In the genomic region with DNA sequence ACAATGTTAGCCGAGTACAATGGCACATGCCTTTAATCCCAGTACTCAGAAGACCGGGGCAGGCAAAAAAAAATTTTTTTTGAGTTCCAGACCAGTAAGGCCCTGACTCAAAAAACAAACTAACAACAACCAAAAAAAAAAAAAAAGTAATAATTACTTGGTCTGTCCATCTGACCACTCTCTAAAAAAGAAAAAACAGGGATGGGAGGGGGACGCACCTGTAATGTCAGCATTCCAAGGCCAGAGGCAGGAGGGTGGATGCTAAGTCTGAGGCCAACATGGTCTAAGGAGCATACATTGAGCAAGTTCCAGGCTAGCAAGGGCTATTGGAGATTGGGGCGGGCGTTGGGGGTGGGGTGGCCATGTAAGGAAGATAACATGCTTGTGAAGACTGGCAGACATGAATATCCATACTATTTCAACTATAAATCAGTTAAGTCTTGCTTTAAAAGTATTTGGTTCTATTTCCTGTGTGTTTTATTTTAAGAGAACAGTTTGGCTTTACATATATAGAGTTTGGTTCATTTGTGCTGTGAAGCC, we compare ENCODE assay signal across 11 mouse cellular contexts. TPM values are rescaled to one million over a fixed set of nuclear protein-coding genes. Genes with fewer than 3 reads are reported as not detected.
A peak's percentile ranks its signal among the peaks of the same experiment; 100 is the strongest.
DNase-seq lines count a peak whose midpoint lies in the region; ATAC-seq and TF ChIP-seq lines count a peak whose summit lies in the region.
"Had no signal": no experiment of that assay in that cellular context is flagged by ENCODE, and none has a peak within 500 bp of the region (broad histone marks: within the 10 kb centered on the region; RNA-seq: fewer than 3 reads in every experiment).

No protein-coding gene starts in this region.

- no peak overlapping the region for H3K27ac ChIP-seq in heart, embryonic 11.5 days (ENCODE audit: low read depth, low read length)
- H3K27ac ChIP-seq in CH12.LX (ENCODE audit: insufficient read depth, low read depth), result no peak overlapping the region
- H3K27ac ChIP-seq in forebrain, embryonic 13.5 days, result no peak overlapping the region
- H3K27ac ChIP-seq in liver, embryonic 15.5 days (replicated peaks), result no peak overlapping the region

- in situ Hi-C loops in CH12.LX (cut with MboI; ENCODE audit: low pct_ligation_motif_present, low pct_unique_long_range_greater_than_20kb, low sequenced_read_pairs), result no loop called here

- DNase-seq in heart, postnatal 25 days (ENCODE audit: low spot score), result no peak
- DNase-seq in CH12.LX (ENCODE audit: extremely low read depth), result no peak
- no peak for DNase-seq in left cerebral cortex, postnatal 10 days (ENCODE audit: extremely low spot score in 1 of 2, low spot score in 2 of 2)
- no peak for DNase-seq in frontal cortex, postnatal 14 days (ENCODE audit: low spot score in 2 of 2)
- no peak for DNase-seq in ovary, adult 18-20 months (ENCODE audit: low spot score)
- DNase-seq: kidney, postnatal 4 days; lung, postnatal 4 days had no signal

- ATAC-seq in heart, embryonic 11.5 days (replicated peaks; ENCODE audit: insufficient number of reproducible peaks, low FRiP score, low TSS enrichment), result no peak
- no peak for ATAC-seq in forebrain, embryonic 13.5 days
- no peak for ATAC-seq in liver, embryonic 15.5 days (ENCODE audit: insufficient read depth)

- peak overlapping the region; percentile 83 for H3K4me2 ChIP-seq in heart, embryonic 11.5 days
- peak overlapping the region; percentile 81 for H3K4me2 ChIP-seq in CH12.LX (ENCODE audit: insufficient read depth, low read depth, poor library complexity, severe bottlenecking)
- peak overlapping the region; percentile 77 for H3K4me2 ChIP-seq in forebrain, embryonic 13.5 days
- H3K4me2 ChIP-seq in liver, embryonic 15.5 days, result peak overlapping the region; percentile 77

- dilution Hi-C loops in CH12.LX (cut with MboI; ENCODE audit: extremely low pct_ligation_motif_present, extremely low pct_unique_long_range_greater_than_20kb, low sequenced_read_pairs), result no loop called here

- peaks cover 16% of the 10 kb centered on the region for H3K79me2 ChIP-seq in CH12.LX (replicated peaks; ENCODE audit: control insufficient read depth, extremely low read depth, insufficient read depth, poor library complexity, severe bottlenecking)

- TF ChIP-seq RAD21 in CH12.LX (IDR thresholded peaks at IDR 0.05; ENCODE audit: low read depth, low read length), result no peak

- H3K27me3 ChIP-seq in heart, embryonic 11.5 days (ENCODE audit: control insufficient read depth, insufficient read depth, low read length), result no peaks in the 10 kb centered on the region
- H3K27me3 ChIP-seq in CH12.LX (replicated peaks), result no peaks in the 10 kb centered on the region
- no peaks in the 10 kb centered on the region for H3K27me3 ChIP-seq in forebrain, embryonic 13.5 days
- H3K27me3 ChIP-seq in liver, embryonic 15.5 days, result no peaks in the 10 kb centered on the region

- TF ChIP-seq POLR2A in CH12.LX (IDR thresholded peaks at IDR 0.05; ENCODE audit: low read depth, low read length), result no peak

- WGBS in heart, embryonic 11.5 days (ENCODE audit: insufficient replicate concordance), result 77% methylated on average over 5 of the region's 5 CpGs
- WGBS in forebrain, embryonic 13.5 days, result 89% methylated on average over 5 of the region's 5 CpGs
- 61% methylated on average over 5 of the region's 5 CpGs for WGBS in liver, embryonic 15.5 days (ENCODE audit: insufficient replicate concordance)

- 0 out of 2 replicates have a peak, but pooled peaks cover 4% of the 10 kb centered on the region for H3K4me1 ChIP-seq in heart, embryonic 11.5 days (ENCODE audit: control insufficient read depth, insufficient read depth, low read length)
- H3K4me1 ChIP-seq in CH12.LX (ENCODE audit: control insufficient read depth in 1 of 2, insufficient read depth in 2 of 2), result peaks cover 0 to 19% of the 10 kb centered on the region in 2 experiments; a peak in 3 of 4 replicates
- peaks cover 10% of the 10 kb centered on the region for H3K4me1 ChIP-seq in forebrain, embryonic 13.5 days
- H3K4me1 ChIP-seq in liver, embryonic 15.5 days (replicated peaks), result peaks cover 22% of the 10 kb centered on the region

- no peak overlapping the region for H3K4me3 ChIP-seq in heart, embryonic 11.5 days (ENCODE audit: low read depth, low read length)
- H3K4me3 ChIP-seq in CH12.LX (replicated peaks in 1 of 3; ENCODE audit: low read depth in 2 of 3, low read length in 2 of 3, poor library complexity in 1 of 3), result peak overlapping the region in 1 of 3 experiments; percentile 75
- peak overlapping the region; percentile 95 for H3K4me3 ChIP-seq in forebrain, embryonic 13.5 days
- peak overlapping the region; percentile 92 for H3K4me3 ChIP-seq in liver, embryonic 15.5 days (replicated peaks)

- TF ChIP-seq CTCF in CH12.LX (conservative IDR thresholded peaks at IDR 0.05 in 1 of 2, IDR thresholded peaks at IDR 0.05 in 1 of 2; ENCODE audit: low read depth in 2 of 2, low read length in 2 of 2), result no peak

- intact Hi-C loops in heart, postnatal 25 days (cut with DNase I), result no loop called here
- intact Hi-C loops in left cerebral cortex, postnatal 10 days (cut with DNase I), result no loop called here

- no peaks in the 10 kb centered on the region for H3K9me3 ChIP-seq in heart, embryonic 11.5 days (replicated peaks; ENCODE audit: control insufficient read depth, low read length)
- H3K9me3 ChIP-seq in CH12.LX (replicated peaks; ENCODE audit: low read length), result no peaks in the 10 kb centered on the region
- no peaks in the 10 kb centered on the region for H3K9me3 ChIP-seq in forebrain, embryonic 13.5 days (replicated peaks)
- H3K9me3 ChIP-seq in liver, embryonic 15.5 days (replicated peaks), result no peaks in the 10 kb centered on the region

- H3K36me3 ChIP-seq in heart, embryonic 11.5 days (ENCODE audit: control insufficient read depth, insufficient read depth, low read length), result no peaks in the 10 kb centered on the region
- no peaks in the 10 kb centered on the region for H3K36me3 ChIP-seq in CH12.LX (replicated peaks in 1 of 2; ENCODE audit: control insufficient read depth in 1 of 2, insufficient read depth in 1 of 2, low read length in 1 of 2)
- H3K36me3 ChIP-seq in forebrain, embryonic 13.5 days (ENCODE audit: poor library complexity, severe bottlenecking), result no peaks in the 10 kb centered on the region
- H3K36me3 ChIP-seq in liver, embryonic 15.5 days (replicated peaks), result no peaks in the 10 kb centered on the region

- H3K9ac ChIP-seq in heart, embryonic 11.5 days (ENCODE audit: low read depth, low read length), result no peak overlapping the region
- no peak overlapping the region for H3K9ac ChIP-seq in CH12.LX (ENCODE audit: insufficient read depth, low read depth)
- no peak overlapping the region for H3K9ac ChIP-seq in forebrain, embryonic 13.5 days
- H3K9ac ChIP-seq in liver, embryonic 15.5 days, result no peak overlapping the region

- TF ChIP-seq EP300 in CH12.LX (IDR thresholded peaks at IDR 0.05; ENCODE audit: low read length), result no peak

TF ChIP-seq in CH12.LX, 34 proteins besides CTCF, POLR2A, EP300 and RAD21 (continues in another document):
- no peak for TF ChIP-seq JUN (IDR thresholded peaks at IDR 0.05; ENCODE audit: insufficient read depth, low read depth, low read length)
- TF ChIP-seq USF1 (IDR thresholded peaks at IDR 0.05; ENCODE audit: low read depth, low read length), result no peak
- TF ChIP-seq NELFE (IDR thresholded peaks at IDR 0.05; ENCODE audit: low read depth, low read length), result no peak
- TF ChIP-seq MAX (IDR thresholded peaks at IDR 0.05; ENCODE audit: low read length), result no peak
- TF ChIP-seq ZNF384 (IDR thresholded peaks at IDR 0.05; ENCODE audit: low read depth, low read length), result peak; percentile 74
- TF ChIP-seq JUND (conservative IDR thresholded peaks at IDR 0.05; ENCODE audit: low read depth, low read length), result no peak
- no peak for TF ChIP-seq MEF2A (IDR thresholded peaks at IDR 0.05; ENCODE audit: borderline replicate concordance, low read depth, low read length)

RNA-seq across cellular contexts. Expression of a gene that starts 1.3 kb away (rescaled TPM):
- not detected in 2 replicates for polyA plus RNA-seq in heart, embryonic 11.5 days (2014; fragmentation: Nextera tagmentation; extraction: Ambion mirVana)
- total RNA-seq in heart, postnatal 25 days (2021), result not detected
- total RNA-seq in CH12.LX (2012; rRNA removed) (0.68 and 2.3 TPM in 2 replicates), CH12.LX (2014; rRNA removed) (not detected in 2 replicates)
- polyA plus RNA-seq in CH12.LX (2012; ENCODE audit: insufficient read length, low read depth), result not detected in 2 replicates
- polyA plus RNA-seq in forebrain, embryonic 13.5 days (2015; fragmentation: Nextera tagmentation; extraction: Ambion mirVana), result 0.93 TPM in 1 of 2 replicates, not detected in the other
- not detected in 2 replicates for polyA plus RNA-seq in liver, embryonic 15.5 days (2015; fragmentation: Nextera tagmentation; extraction: Ambion mirVana)
- total RNA-seq in left cerebral cortex, postnatal 10 days (2021), result not detected
- polyA plus RNA-seq: spleen, adult 2 months had no signal

RNA-seq across cellular contexts. Expression of a gene that starts 1.6 kb away (rescaled TPM):
- polyA plus RNA-seq in heart, embryonic 11.5 days (2014; fragmentation: Nextera tagmentation; extraction: Ambion mirVana), result 12.4 and 13.8 TPM in 2 replicates
- total RNA-seq in heart, postnatal 25 days (2021), result 1 to 10 TPM; 3.9 to 4.5 TPM
- total RNA-seq in CH12.LX (2012; rRNA removed) (10.2 and 12.2 TPM in 2 replicates), CH12.LX (2014; rRNA removed) (34.1 and 40.3 TPM in 2 replicates)
- 18.7 and 19.2 TPM in 2 replicates for polyA plus RNA-seq in CH12.LX (2012; ENCODE audit: insufficient read length, low read depth)
- 27.3 and 27.7 TPM in 2 replicates for polyA plus RNA-seq in forebrain, embryonic 13.5 days (2015; fragmentation: Nextera tagmentation; extraction: Ambion mirVana)
- 7.5 and 9.1 TPM in 2 replicates for polyA plus RNA-seq in liver, embryonic 15.5 days (2015; fragmentation: Nextera tagmentation; extraction: Ambion mirVana)
- 10 to 100 TPM in 1 of 2 experiments, 1 to 10 TPM in 1; 9.3 to 10.4 TPM for total RNA-seq in left cerebral cortex, postnatal 10 days (2021)

RNA-seq across cellular contexts. Expression of a gene that starts 48.0 kb away (rescaled TPM):
- polyA plus RNA-seq in heart, embryonic 11.5 days (2014; fragmentation: Nextera tagmentation; extraction: Ambion mirVana), result 64.4 and 67.6 TPM in 2 replicates
- 10 to 100 TPM; 41.8 to 45.6 TPM for total RNA-seq in heart, postnatal 25 days (2021)
- 61.0 and 68.5 TPM in 2 replicates for total RNA-seq in CH12.LX (2012; rRNA removed)
- 134 and 152 TPM in 2 replicates for total RNA-seq in CH12.LX (2014; rRNA removed)
- polyA plus RNA-seq in CH12.LX (2012; ENCODE audit: insufficient read length, low read depth), result 132 and 136 TPM in 2 replicates
- polyA plus RNA-seq in forebrain, embryonic 13.5 days (2015; fragmentation: Nextera tagmentation; extraction: Ambion mirVana), result 83.8 and 86.6 TPM in 2 replicates
- 25.9 and 26.4 TPM in 2 replicates for polyA plus RNA-seq in liver, embryonic 15.5 days (2015; fragmentation: Nextera tagmentation; extraction: Ambion mirVana)
- 10 to 100 TPM; 67.6 to 69.7 TPM for total RNA-seq in left cerebral cortex, postnatal 10 days (2021)

RNA-seq across cellular contexts. Expression of a gene that starts 59.3 kb away (rescaled TPM):
- polyA plus RNA-seq in heart, embryonic 11.5 days (2014; fragmentation: Nextera tagmentation; extraction: Ambion mirVana), result 16.6 and 19.1 TPM in 2 replicates
- 1 to 10 TPM; 4.8 to 5.3 TPM for total RNA-seq in heart, postnatal 25 days (2021)
- 5.9 and 7.8 TPM in 2 replicates for total RNA-seq in CH12.LX (2012; rRNA removed)
- total RNA-seq in CH12.LX (2014; rRNA removed), result 15.0 and 16.7 TPM in 2 replicates
- polyA plus RNA-seq in CH12.LX (2012; ENCODE audit: insufficient read length, low read depth), result 12.1 and 12.5 TPM in 2 replicates
- polyA plus RNA-seq in forebrain, embryonic 13.5 days (2015; fragmentation: Nextera tagmentation; extraction: Ambion mirVana), result 46.2 and 46.3 TPM in 2 replicates
- polyA plus RNA-seq in liver, embryonic 15.5 days (2015; fragmentation: Nextera tagmentation; extraction: Ambion mirVana), result 1.8 and 1.9 TPM in 2 replicates
- 10 to 100 TPM; 28.2 to 29.4 TPM for total RNA-seq in left cerebral cortex, postnatal 10 days (2021)
